Mouse (Mus musculus) CH12.LX (cell line): Measurements from ENCODE around the gene Morf4l1. TPM values are rescaled to one million over a fixed set of nuclear protein-coding genes. Genes with fewer than 3 reads are reported as not detected.
"Not testable (repeated sequence)": the region's sequence is repeated elsewhere in the genome, so short reads cannot be mapped to it uniquely, and the experiment has no call there.

ENCODE experiments used
- DNase-seq: peaks from one replicate; pipeline ENCODE4 v3.0.0-alpha.2; 2013; ENCODE audit errors: extremely low read depth
- H3K27ac ChIP-seq: 2 replicates; pipeline ENCODE4 v1.5.1; 2012; ENCODE audit warnings: low read depth, mild to moderate bottlenecking, control low read depth, moderate library complexity; ENCODE audit not compliant: insufficient read depth
- H3K27me3 ChIP-seq: replicated peaks from 2 replicates; pipeline ENCODE3; 2012; ENCODE audit warnings: inconsistent platforms
- H3K36me3 ChIP-seq, 2 experiments: replicated peaks in 1 of 2; 2 replicates each; pipeline versions ENCODE3 to v1.6.1; 2012; ENCODE audit warnings: inconsistent platforms in 1 of 2, low read length in 1 of 2, mild to moderate bottlenecking in 1 of 2, mixed read lengths in 1 of 2, moderate library complexity in 1 of 2; ENCODE audit not compliant: control insufficient read depth in 1 of 2, insufficient read depth in 1 of 2
- H3K4me1 ChIP-seq, 2 experiments: 2 replicates each; pipeline ENCODE4 v1.6.1; 2012; ENCODE audit warnings: inconsistent platforms in 1 of 2, moderate library complexity in 1 of 2; ENCODE audit not compliant: insufficient read depth in 2 of 2, control insufficient read depth in 1 of 2
- H3K4me2 ChIP-seq: 2 replicates; pipeline ENCODE4 v1.6.1; 2012; ENCODE audit warnings: low read depth, mild to moderate bottlenecking, control low read depth; ENCODE audit not compliant: poor library complexity, insufficient read depth, severe bottlenecking
- H3K4me3 ChIP-seq, 3 experiments: fragments of 150-350 bp in 1 of 3; sonication (generic) in 1 of 3; replicated peaks in 1 of 3; 2 replicates each; pipeline versions ENCODE3 to v1.5.1; 2011 to 2012; ENCODE audit warnings: low read depth in 2 of 3, low read length in 2 of 3, mild to moderate bottlenecking in 2 of 3, moderate library complexity in 2 of 3, control low read depth in 1 of 3, improper control_type of control experiment in 1 of 3, inconsistent platforms in 1 of 3, mixed read lengths in 1 of 3; ENCODE audit not compliant: poor library complexity in 1 of 3
- H3K79me2 ChIP-seq: replicated peaks from 2 replicates; pipeline ENCODE4 v1.6.1; 2012; ENCODE audit warnings: mild to moderate bottlenecking, moderate library complexity; ENCODE audit not compliant: control insufficient read depth, poor library complexity, insufficient read depth, severe bottlenecking; ENCODE audit errors: extremely low read depth
- H3K9ac ChIP-seq: 2 replicates; pipeline ENCODE4 v1.6.1; 2012; ENCODE audit warnings: low read depth, mild to moderate bottlenecking, control low read depth, moderate library complexity; ENCODE audit not compliant: insufficient read depth
- H3K9me3 ChIP-seq: replicated peaks from 2 replicates; pipeline ENCODE3; 2012; ENCODE audit warnings: low read length, inconsistent platforms, mixed read lengths
- CHD1 ChIP-seq: IDR thresholded peaks from 2 replicates; pipeline ENCODE4 v1.6.1; 2012; ENCODE audit warnings: low read depth, low read length, improper control_type of control experiment, inconsistent platforms
- CHD2 ChIP-seq: IDR thresholded peaks from 2 replicates; pipeline ENCODE4 v1.6.1; 2011; ENCODE audit warnings: low read length, improper control_type of control experiment
- CTCF ChIP-seq, 2 experiments: IDR thresholded peaks in 1 of 2; conservative IDR thresholded peaks in 1 of 2; 2 replicates each; pipeline ENCODE4 v1.5.1; 2011 to 2012; ENCODE audit warnings: low read depth in 2 of 2, low read length in 2 of 2, improper control_type of control experiment in 1 of 2, inconsistent platforms in 1 of 2, mild to moderate bottlenecking in 1 of 2, moderate library complexity in 1 of 2
- E2F4 ChIP-seq: IDR thresholded peaks from 2 replicates; pipeline ENCODE4 v1.6.1; 2011; ENCODE audit warnings: low read depth, low read length, improper control_type of control experiment; ENCODE audit not compliant: insufficient replicate concordance
- JUND ChIP-seq: conservative IDR thresholded peaks from 2 replicates; pipeline ENCODE4 v1.6.1; 2011; ENCODE audit warnings: low read depth, low read length, improper control_type of control experiment
- MAX ChIP-seq: IDR thresholded peaks from 2 replicates; pipeline ENCODE4 v1.6.1; 2011; ENCODE audit warnings: low read length, improper control_type of control experiment
- MXI1 ChIP-seq: IDR thresholded peaks from 2 replicates; pipeline ENCODE4 v1.6.1; 2011; ENCODE audit warnings: mild to moderate bottlenecking, low read depth, low read length, improper control_type of control experiment
- MYC ChIP-seq: IDR thresholded peaks from 2 replicates; pipeline ENCODE4 v1.6.1; 2011; ENCODE audit warnings: low read depth, mild to moderate bottlenecking, improper control_type of control experiment, low read length
- NELFE ChIP-seq: IDR thresholded peaks from 2 replicates; pipeline ENCODE4 v1.6.1; 2011; ENCODE audit warnings: low read depth, low read length, improper control_type of control experiment
- POLR2A ChIP-seq: IDR thresholded peaks from 2 replicates; pipeline ENCODE4 v1.6.1; 2011; ENCODE audit warnings: low read depth, mild to moderate bottlenecking, improper control_type of control experiment, low read length
- RCOR1 ChIP-seq: conservative IDR thresholded peaks from 2 replicates; pipeline ENCODE4 v1.6.1; 2012; ENCODE audit warnings: low read depth, mild to moderate bottlenecking, inconsistent platforms, low read length, improper control_type of control experiment
- SIN3A ChIP-seq: IDR thresholded peaks from 2 replicates; pipeline ENCODE4 v1.6.1; 2012; ENCODE audit warnings: low read length, improper control_type of control experiment, inconsistent platforms
- SMC3 ChIP-seq: IDR thresholded peaks from 2 replicates; pipeline ENCODE4 v1.6.1; 2011; ENCODE audit warnings: low read depth, low read length, improper control_type of control experiment
- UBTF ChIP-seq: IDR thresholded peaks from 2 replicates; pipeline ENCODE4 v1.6.1; 2012; ENCODE audit warnings: low read depth, mild to moderate bottlenecking, inconsistent platforms, low read length, improper control_type of control experiment, moderate library complexity
- USF2 ChIP-seq: conservative IDR thresholded peaks from 2 replicates; pipeline ENCODE4 v1.6.1; 2011; ENCODE audit warnings: low read depth, low read length, improper control_type of control experiment
- ZC3H11A ChIP-seq: IDR thresholded peaks from 2 replicates; pipeline ENCODE4 v1.6.1; 2012; ENCODE audit warnings: low read depth, mild to moderate bottlenecking, inconsistent platforms, low read length, improper control_type of control experiment
- ZKSCAN1 ChIP-seq: IDR thresholded peaks from 2 replicates; pipeline ENCODE4 v1.6.1; 2012; ENCODE audit warnings: low read depth, inconsistent platforms, low read length, improper control_type of control experiment, borderline replicate concordance
- ZMIZ1 ChIP-seq: IDR thresholded peaks from 2 replicates; pipeline ENCODE4 v1.6.1; 2012; ENCODE audit warnings: low read depth, mild to moderate bottlenecking, inconsistent platforms, low read length, improper control_type of control experiment
- dilution Hi-C: fragments of 300-500 bp; cut with MboI; formaldehyde crosslinking; loops from 2 replicates; pipeline ENCODE4 v1.14.3; 2020; ENCODE audit warnings: low sequenced_read_pairs; ENCODE audit not compliant: extremely low pct_unique_long_range_greater_than_20kb, extremely low pct_ligation_motif_present
- in situ Hi-C: fragments of 300-500 bp; cut with MboI; formaldehyde crosslinking; loops from 3 replicates; pipeline ENCODE4 v1.14.3; 2019; ENCODE audit warnings: low sequenced_read_pairs, low pct_ligation_motif_present, low pct_unique_long_range_greater_than_20kb, mixed read lengths
- polyA plus RNA-seq: library from polyadenylated mRNA; unstranded; fragments of >175 nt; gene quantifications from 2 replicates; pipeline ENCODE4 v1.2.1, GENCODE M21; 2012; ENCODE audit warnings: low read depth; ENCODE audit not compliant: insufficient read length
- total RNA-seq, 2 experiments: library from RNA; depleted of rRNA; stranded (reverse); fragments of 300-350 nt in 1 of 2; fragments of >200 nt in 1 of 2; gene quantifications; 2 replicates each; pipeline ENCODE4 v1.2.3; 2012 to 2014

Morf4l1 gene
- total and polyA plus RNA-seq, 3 experiments = 127 to 233 (median 225) TPM

DNA sequence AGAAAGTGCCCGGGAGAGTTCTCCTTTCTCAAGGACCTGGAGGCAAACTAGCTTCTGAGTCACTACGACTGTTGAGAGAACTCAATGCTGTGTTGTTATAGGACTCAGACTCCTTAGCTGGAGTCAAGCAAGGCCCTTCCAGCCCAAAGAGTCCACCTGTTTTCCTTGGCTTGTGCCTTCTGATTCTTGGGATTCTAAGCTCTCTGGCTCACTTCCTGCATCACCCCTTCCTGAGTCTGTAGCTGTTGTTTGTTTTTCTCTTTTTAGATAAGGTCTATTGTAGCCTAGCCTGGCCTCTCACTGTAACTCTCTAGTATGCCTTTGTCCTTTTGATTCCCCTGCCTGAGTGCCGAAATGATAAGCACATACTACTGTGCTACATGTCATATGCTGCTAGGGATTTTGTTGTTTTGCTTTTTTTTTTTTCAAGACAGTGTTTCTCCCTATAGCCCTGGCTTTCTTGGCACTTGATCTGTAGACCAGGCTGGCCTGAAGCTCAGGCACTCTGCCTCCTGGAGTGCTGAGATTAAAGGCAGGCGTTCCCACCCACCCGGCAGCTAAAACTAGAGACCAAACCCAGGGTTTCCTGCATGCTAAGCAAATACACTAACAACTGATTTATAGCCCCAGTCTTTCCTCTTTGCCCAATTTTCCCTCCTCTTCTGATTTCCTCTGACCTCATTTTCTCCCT is 66.5 kb downstream of the Morf4l1 start:
- dilution Hi-C loops (no loop called here), in situ Hi-C loops (no loop called here)
- no peak overlapping the region for H3K4me3 ChIP-seq
- no peaks in the 10 kb centered on the region for H3K9me3 ChIP-seq
- no peak for DNase-seq
- peaks cover 0 to 11% of the 10 kb centered on the region in 2 experiments; a peak in 1 of 4 replicates for H3K4me1 ChIP-seq
- H3K27ac ChIP-seq = no peak overlapping the region
- no peak overlapping the region for H3K4me2 ChIP-seq
- TF ChIP-seq ZMIZ1 (no peak), CTCF (conservative IDR thresholded peaks at IDR 0.05 in 1 of 2, IDR thresholded peaks at IDR 0.05 in 1 of 2; ENCODE audit: low read depth in 2 of 2, low read length in 2 of 2) (no peak), CHD1 (no peak), NELFE (no peak), MYC (no peak), ZC3H11A (no peak), MAX (no peak)
- H3K79me2 ChIP-seq = no peaks in the 10 kb centered on the region
- H3K27me3 ChIP-seq = no peaks in the 10 kb centered on the region
- H3K9ac ChIP-seq = no peak overlapping the region
- H3K36me3 ChIP-seq = no peaks in the 10 kb centered on the region

DNA sequence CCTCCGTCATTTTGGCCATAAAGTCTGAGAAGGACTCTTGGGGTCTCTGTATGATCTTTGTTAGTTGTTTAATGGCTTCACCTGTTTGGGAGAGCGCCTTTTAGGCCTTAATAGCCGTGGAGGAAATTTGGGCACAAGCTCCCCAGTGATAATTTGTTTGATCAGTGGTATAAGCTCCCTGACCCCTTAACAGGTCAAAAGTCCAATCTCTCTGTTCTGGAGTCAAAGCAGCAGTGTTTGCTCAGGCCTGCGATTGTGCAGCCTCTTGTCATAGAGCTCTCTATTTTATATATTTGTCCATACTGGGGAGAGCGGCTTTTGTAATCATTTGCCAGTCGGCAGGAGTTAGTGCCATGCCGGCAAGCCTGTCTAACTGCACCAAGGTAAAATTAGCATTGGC is 69.4 kb downstream of the Morf4l1 start:
- TF ChIP-seq USF2 (no peak), RCOR1 (no peak), MYC (no peak), ZKSCAN1 (no peak), JUND (no peak), POLR2A (no peak), E2F4 (no peak), MXI1 (no peak), CHD2 (no peak), UBTF (no peak), NELFE (no peak), SIN3A (no peak), SMC3 (no peak)
- no peak overlapping the region for H3K4me3 ChIP-seq
- no peak overlapping the region for H3K4me2 ChIP-seq
- H3K27ac ChIP-seq = no peak overlapping the region
- dilution Hi-C loops = no loop called here
- in situ Hi-C loops = no loop called here
- no peaks in the 10 kb centered on the region for H3K36me3 ChIP-seq
- no peaks in the 10 kb centered on the region for H3K79me2 ChIP-seq
- no peak for DNase-seq
- H3K27me3 ChIP-seq = no peaks in the 10 kb centered on the region
- peaks cover 3 to 10% of the 10 kb centered on the region in 2 experiments; a peak in 1 of 4 replicates for H3K4me1 ChIP-seq
- H3K9ac ChIP-seq = no peak overlapping the region
- no peaks in the 10 kb centered on the region for H3K9me3 ChIP-seq

DNA sequence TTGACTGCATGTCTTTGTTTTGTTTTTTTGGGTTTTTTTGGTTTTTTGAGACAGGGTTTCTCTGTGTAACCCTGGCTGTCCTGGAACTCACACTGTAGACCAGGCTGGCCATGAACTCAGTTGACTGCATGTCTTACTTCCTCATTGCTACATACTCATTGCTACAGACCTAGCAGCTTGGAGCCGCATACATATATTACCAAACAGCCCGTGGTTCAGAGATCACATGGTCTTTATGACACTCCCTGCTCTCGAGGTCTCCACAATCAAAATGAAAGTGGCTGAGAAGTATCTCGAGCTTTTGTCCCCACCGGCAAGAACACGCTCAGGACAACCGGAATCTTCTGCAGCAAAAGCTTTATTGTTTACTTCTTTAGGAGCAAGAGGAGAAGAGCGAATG is 71.7 kb downstream of the Morf4l1 start:
- H3K27me3 ChIP-seq, H3K4me3 ChIP-seq, H3K4me2 ChIP-seq, DNase-seq, H3K4me1 ChIP-seq, H3K9me3 ChIP-seq, in situ Hi-C loops, H3K9ac ChIP-seq, H3K36me3 ChIP-seq, H3K79me2 ChIP-seq, dilution Hi-C loops, H3K27ac ChIP-seq: not testable (repeated sequence)
